Mouse (Mus musculus): ENCODE results near the gene Vwa2. TPM values are rescaled to one million over a fixed set of nuclear protein-coding genes. Genes with fewer than 3 reads are reported as not detected.

The Vwa2 gene
- polyA plus RNA-seq, 1 experiment from 2014 or later: 0.65 TPM

DNA sequence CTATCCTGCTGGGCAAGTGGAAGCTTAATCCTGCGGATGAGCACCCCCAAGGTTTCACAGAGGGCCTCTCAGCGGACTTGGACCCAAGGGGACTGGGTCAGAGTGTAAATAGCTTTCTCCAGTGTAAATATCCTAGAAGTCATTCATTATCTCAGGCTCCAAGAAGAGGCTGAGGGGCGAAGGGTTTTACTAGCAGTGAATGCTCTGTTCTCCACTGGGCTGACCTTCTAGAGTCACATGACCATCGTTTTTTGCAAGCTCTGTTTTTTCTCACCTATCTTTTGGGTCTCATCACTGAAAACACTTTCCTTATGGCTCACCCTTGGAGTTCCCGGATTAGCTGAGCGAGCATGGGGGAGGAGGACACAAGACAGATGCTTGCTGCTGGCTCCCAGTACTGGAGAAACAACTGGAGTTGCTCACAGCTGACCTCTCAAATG is 84.6 kb downstream of the Vwa2 start:
- no peaks in the 10 kb centered on the region for H3K9me3 ChIP-seq
- H3K36me3 ChIP-seq: no peaks in the 10 kb centered on the region
- WGBS: 57% methylated on average over 6 of the region's 6 CpGs
- peaks cover 21% of the 10 kb centered on the region for H3K4me1 ChIP-seq (replicated peaks)
- DNase-seq (ENCODE audit: low spot score): no peak
- no peak overlapping the region for H3K27ac ChIP-seq
- H3K4me3 ChIP-seq: no peak overlapping the region
- no peaks in the 10 kb centered on the region for H3K27me3 ChIP-seq (ENCODE audit: insufficient read depth, poor library complexity, severe bottlenecking)

DNA sequence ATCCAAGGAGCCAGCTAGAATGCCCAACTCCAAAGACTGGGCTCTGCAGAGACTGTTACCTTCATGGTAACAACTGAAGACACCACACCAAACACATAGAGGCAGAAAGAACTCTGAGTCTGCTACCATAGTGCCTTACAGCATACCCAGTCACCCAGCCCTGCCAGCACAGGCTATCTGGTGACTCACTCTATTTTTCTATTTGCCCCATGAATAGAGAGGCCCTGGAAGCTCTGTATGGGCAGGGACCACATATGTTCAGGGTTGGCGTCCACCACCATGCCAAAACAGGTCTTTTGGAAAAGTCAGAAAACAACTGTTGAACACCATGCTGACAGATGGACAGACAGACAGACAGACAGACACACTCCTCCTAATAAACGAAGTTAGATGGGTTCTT is 85.0 kb downstream of the Vwa2 start:
- Histone ChIP-seq H3K4me3 (no peak overlapping the region), H3K27me3 (ENCODE audit: insufficient read depth, poor library complexity, severe bottlenecking) (no peaks in the 10 kb centered on the region), H3K4me1 (replicated peaks) (peaks cover 21% of the 10 kb centered on the region), H3K9me3 (no peaks in the 10 kb centered on the region), H3K27ac (no peak overlapping the region), H3K36me3 (no peaks in the 10 kb centered on the region)
- no peak for DNase-seq (ENCODE audit: low spot score)
- WGBS: 90% methylated on average over 2 of the region's 2 CpGs

- WGBS: 69% methylated on average over 3 of the region's 3 CpGs
- no peak overlapping the region for H3K27ac ChIP-seq
Observed at GRCm38 (mm10) chr19:56959601-56960000, 85.6 kb downstream of the Vwa2 start.

More at GRCm38 (mm10) chr19:56959601-56960000, 85.6 kb downstream of the Vwa2 start:
- H3K9me3 ChIP-seq: no peaks in the 10 kb centered on the region
- H3K36me3 ChIP-seq: no peaks in the 10 kb centered on the region
- no peak for DNase-seq (ENCODE audit: low spot score)
- no peaks in the 10 kb centered on the region for H3K27me3 ChIP-seq (ENCODE audit: insufficient read depth, poor library complexity, severe bottlenecking)
- peaks cover 21% of the 10 kb centered on the region for H3K4me1 ChIP-seq (replicated peaks)
- H3K4me3 ChIP-seq: no peak overlapping the region

Other genes with a start within 250 kb of the Vwa2 start
- gene Adrb1, start 152.1 kb upstream of the Vwa2 start, polyA plus RNA-seq (2016; fragmentation: Nextera tagmentation; extraction: Ambion mirVana): 0.09 and 0.21 TPM in 2 replicates
- gene Ccdc186, start 52.1 kb upstream of the Vwa2 start, polyA plus RNA-seq (2016; fragmentation: Nextera tagmentation; extraction: Ambion mirVana): 13.0 and 17.2 TPM in 2 replicates
- gene Tdrd1, start 48.0 kb upstream of the Vwa2 start, polyA plus RNA-seq (2016; fragmentation: Nextera tagmentation; extraction: Ambion mirVana): 0.52 and 0.75 TPM in 2 replicates
- 3.8 and 5.9 TPM in 2 replicates for gene Afap1l2, start 134.0 kb downstream of the Vwa2 start, polyA plus RNA-seq (2016; fragmentation: Nextera tagmentation; extraction: Ambion mirVana)